Comparison of ENCODE assay signal across 8 mouse cellular contexts in genomic region chr10:85829085-85829853, GRCm38 (mm10). TPM values are rescaled to one million over a fixed set of nuclear protein-coding genes. Genes with fewer than 3 reads are reported as not detected.
A peak's percentile ranks its signal among the peaks of the same experiment; 100 is the strongest.
DNase-seq lines count a peak whose midpoint lies in the region; ATAC-seq and TF ChIP-seq lines count a peak whose summit lies in the region.
"Not testable (repeated sequence)": the region's sequence is repeated elsewhere in the genome, so short reads cannot be mapped to it uniquely, and the experiment has no call there.

TSS of gene Pwp1 (plus strand) at chr10:85829494.

- not testable (repeated sequence) for H3K9me3 ChIP-seq in heart, embryonic 11.5 days (replicated peaks; ENCODE audit: control insufficient read depth, low read length); kidney, embryonic 15.5 days (replicated peaks); midbrain, postnatal 0 days (ENCODE audit: low read length)

- peak within 1 kb of the TSS; percentile 54 for H3K4me3 ChIP-seq in heart, embryonic 11.5 days (ENCODE audit: low read depth, low read length)
- H3K4me3 ChIP-seq in kidney, embryonic 15.5 days (replicated peaks) = peak within 1 kb of the TSS; percentile 58
- peak within 1 kb of the TSS; percentile 52 for H3K4me3 ChIP-seq in midbrain, postnatal 0 days (ENCODE audit: low read depth, low read length)

- H3K36me3 ChIP-seq in heart, embryonic 11.5 days (ENCODE audit: control insufficient read depth, insufficient read depth, low read length); kidney, embryonic 15.5 days; midbrain, postnatal 0 days (ENCODE audit: insufficient read depth, low read length): not testable (repeated sequence)

- ATAC-seq in erythroblast, adult 5-6 weeks (replicated peaks; ENCODE audit: low FRiP score, poor library complexity, severe bottlenecking) = peak; percentile 62; the same call in 1 of the 2 replicates
- ATAC-seq in heart, embryonic 11.5 days (replicated peaks; ENCODE audit: insufficient number of reproducible peaks, low FRiP score, low TSS enrichment) = peak; percentile 76
- peak; percentile 93 for ATAC-seq in kidney, embryonic 15.5 days (replicated peaks; ENCODE audit: low FRiP score)
- ATAC-seq in midbrain, postnatal 0 days (ENCODE audit: low FRiP score) = peak; percentile 96

- peak; percentile 70 for DNase-seq in CD4-positive helper T cell, adult 2 months (ENCODE audit: low read depth, low spot score)
- peak; percentile 84 for DNase-seq in brain, embryonic 14.5 days (ENCODE audit: low read depth)
- peak; percentile 12 for DNase-seq in liver
- DNase-seq in midbrain, postnatal 0 days (ENCODE audit: low spot score) = peak; percentile 61
- peak; percentile 8 to 12 for DNase-seq in spleen, postnatal 36 days (ENCODE audit: low spot score in 2 of 2)

- H3K4me1 ChIP-seq in heart, embryonic 11.5 days (ENCODE audit: control insufficient read depth, insufficient read depth, low read length); kidney, embryonic 15.5 days; midbrain, postnatal 0 days (ENCODE audit: insufficient read depth, low read length): not testable (repeated sequence)

- peak within 1 kb of the TSS; percentile 80 for H3K4me2 ChIP-seq in heart, embryonic 11.5 days
- H3K4me2 ChIP-seq in kidney, embryonic 15.5 days = peak within 1 kb of the TSS; percentile 93
- H3K4me2 ChIP-seq in midbrain, postnatal 0 days (ENCODE audit: low read depth, low read length, poor library complexity, severe bottlenecking) = peak within 1 kb of the TSS; percentile 72

- 5% methylated on average over 38 of the region's 49 CpGs for WGBS in heart, embryonic 11.5 days (ENCODE audit: insufficient replicate concordance)
- 3% methylated on average over 49 of the region's 49 CpGs for WGBS in kidney, embryonic 15.5 days
- 4% methylated on average over 44 of the region's 49 CpGs for WGBS in midbrain, postnatal 0 days

- H3K27ac ChIP-seq in heart, embryonic 11.5 days (ENCODE audit: low read depth, low read length) = not testable (repeated sequence)
- H3K27ac ChIP-seq in kidney, embryonic 15.5 days = 0 out of 2 replicates have a peak within 1 kb of the TSS, but pooled peaks have one; percentile 37
- H3K27ac ChIP-seq in midbrain, postnatal 0 days (ENCODE audit: low read depth, low read length) = peak within 1 kb of the TSS; percentile 67

- H3K27me3 ChIP-seq in heart, embryonic 11.5 days (ENCODE audit: control insufficient read depth, insufficient read depth, low read length); kidney, embryonic 15.5 days; midbrain, postnatal 0 days (ENCODE audit: insufficient read depth, low read length): not testable (repeated sequence)

- peak within 1 kb of the TSS; percentile 75 for H3K9ac ChIP-seq in heart, embryonic 11.5 days (ENCODE audit: low read depth, low read length)
- peak within 1 kb of the TSS; percentile 68 for H3K9ac ChIP-seq in kidney, embryonic 15.5 days
- H3K9ac ChIP-seq in midbrain, postnatal 0 days (replicated peaks; ENCODE audit: low read length, poor library complexity, severe bottlenecking) = peak within 1 kb of the TSS; percentile 74

- not testable (repeated sequence) for TF ChIP-seq CTCF in brain, embryonic 14.5 days (IDR thresholded peaks at IDR 0.05; ENCODE audit: borderline replicate concordance, extremely low read depth, insufficient read depth, insufficient read length); midbrain, postnatal 0 days (IDR thresholded peaks at IDR 0.05)

- 0 out of 2 replicates have a peak, but pooled peaks have one; percentile 3 for TF ChIP-seq POLR2A in brain, embryonic 14.5 days (IDR thresholded peaks at IDR 0.05; ENCODE audit: borderline replicate concordance, extremely low read depth, insufficient read depth, insufficient read length, poor library complexity, severe bottlenecking)

RNA-seq across cellular contexts. Expression of gene Pwp1, which starts in this region (rescaled TPM):
- polyA plus RNA-seq in brain, embryonic 14.5 days (2012; rRNA removed) = 39.7 and 39.8 TPM in 2 replicates
- total RNA-seq in erythroblast, adult 5-6 weeks (2015; ENCODE audit: low replicate concordance) = 24.8 and 25.7 TPM in 2 replicates
- total RNA-seq in erythroblast, adult 5-6 weeks (2017; ENCODE audit: low replicate concordance) = 11.4 and 15.8 TPM in 2 replicates
- 55.1 and 57.7 TPM in 2 replicates for polyA plus RNA-seq in heart, embryonic 11.5 days (2014; fragmentation: Nextera tagmentation; extraction: Ambion mirVana)
- polyA plus RNA-seq in kidney, embryonic 15.5 days (2015; fragmentation: Nextera tagmentation; extraction: Ambion mirVana) = 76.6 and 80.5 TPM in 2 replicates
- total RNA-seq in midbrain, postnatal 0 days (2014; rRNA removed) = 42.3 and 47.8 TPM in 2 replicates
- polyA plus RNA-seq in midbrain, postnatal 0 days (2015; fragmentation: Nextera tagmentation; extraction: Ambion mirVana) = 48.3 and 51.5 TPM in 2 replicates

Comparison
In these comparisons a context has a peak if more than half of its experiments do, and no peak if none do; other contexts are left out.
1. DNase-seq: peak in every context shown above with its lines; median percentile 84 in brain, embryonic 14.5 days; 70 in CD4-positive helper T cell, adult 2 months; 61 in midbrain, postnatal 0 days; 12 in liver; 10 in spleen, postnatal 36 days.